Mouse (Mus musculus) heart, embryonic 12.5 days (tissue): ENCODE measurements at regions not wholly inside any gene's neighbourhood (a gene's known extent, or its start where the extent isn't known, plus 50 kb on each side); places are given as distances from the start of the nearest gene placed in this dataset.

Experiments used
- ATAC-seq: fragments of 200-750 bp; cut with Nextera tagmentation; 2 replicates; pipeline ENCODE4 v1.8.0; 2017; ENCODE audit warnings: moderate TSS enrichment, moderate library complexity; ENCODE audit not compliant: insufficient number of reproducible peaks, low FRiP score
- H3K27ac ChIP-seq: fragments of 300-500 bp; sonication (generic); 2 replicates; pipeline ENCODE4 v1.5.1; 2016; ENCODE audit warnings: mild to moderate bottlenecking, moderate library complexity; ENCODE audit not compliant: poor library complexity, severe bottlenecking
- H3K27me3 ChIP-seq: fragments of 300-500 bp; sonication (generic); replicated peaks from 2 replicates; pipeline ENCODE4 v1.6.1; 2016; ENCODE audit warnings: mild to moderate bottlenecking, moderate library complexity
- H3K36me3 ChIP-seq: fragments of 300-500 bp; sonication (generic); 2 replicates; pipeline ENCODE4 v1.6.1; 2016; ENCODE audit warnings: mild to moderate bottlenecking, moderate library complexity
- H3K4me1 ChIP-seq: fragments of 300-500 bp; sonication (generic); replicated peaks from 2 replicates; pipeline ENCODE4 v1.6.1; 2016; ENCODE audit warnings: mild to moderate bottlenecking
- H3K4me2 ChIP-seq: fragments of 300-500 bp; sonication (generic); 2 replicates; pipeline ENCODE4 v1.6.1; 2016; ENCODE audit warnings: mild to moderate bottlenecking, moderate library complexity
- H3K4me3 ChIP-seq: fragments of 300-500 bp; sonication (generic); 2 replicates; pipeline ENCODE4 v1.5.1; 2016; ENCODE audit warnings: mild to moderate bottlenecking
- H3K9ac ChIP-seq: fragments of 300-500 bp; sonication (generic); 2 replicates; pipeline ENCODE4 v1.6.1; 2016; ENCODE audit warnings: mild to moderate bottlenecking, moderate library complexity
- H3K9me3 ChIP-seq: fragments of 300-500 bp; sonication (generic); replicated peaks from 2 replicates; pipeline ENCODE4 v1.6.1; 2016; ENCODE audit warnings: mild to moderate bottlenecking, moderate library complexity
- WGBS: fragments of 180-500 bp; shearing (Covaris S2); methylation state at CpG from one replicate; pipeline ENCODE4 v1.1.7; 2016; 5-methylcytosine and 5-hydroxymethylcytosine counted together

- Histone ChIP-seq H3K4me2 (no peak overlapping the region), H3K27me3 (no peaks in the 10 kb centered on the region), H3K9ac (no peak overlapping the region), H3K36me3 (no peaks in the 10 kb centered on the region), H3K4me3 (no peak overlapping the region), H3K27ac (no peak overlapping the region), H3K4me1 (no peaks in the 10 kb centered on the region), H3K9me3 (no peaks in the 10 kb centered on the region)
- WGBS = 80% methylated on average over 8 of the region's 8 CpGs
- no peak for ATAC-seq
Measured at GRCm38 (mm10) chr2:28349911-28350310, 96.7 kb upstream of the Ppp1r26 start.

GRCm38 (mm10) chr2:28351445-28351844 lies 95.2 kb upstream of the Ppp1r26 start:
- Histone ChIP-seq H3K4me2 (no peak overlapping the region), H3K27ac (no peak overlapping the region), H3K9ac (no peak overlapping the region), H3K27me3 (no peaks in the 10 kb centered on the region), H3K36me3 (no peaks in the 10 kb centered on the region), H3K9me3 (0 out of 2 replicates have a peak, but pooled peaks cover 2% of the 10 kb centered on the region), H3K4me3 (no peak overlapping the region), H3K4me1 (no peaks in the 10 kb centered on the region)
- no peak for ATAC-seq
- 81% methylated on average over 10 of the region's 10 CpGs for WGBS

- 0 out of 2 replicates have a peak, but pooled peaks cover 5% of the 10 kb centered on the region for H3K9me3 ChIP-seq
- no peak overlapping the region for H3K27ac ChIP-seq
- ATAC-seq = no peak
- no peak overlapping the region for H3K4me2 ChIP-seq
- H3K4me3 ChIP-seq = no peak overlapping the region
- WGBS = 61% methylated on average over 1 of the region's 1 CpGs
- no peak overlapping the region for H3K9ac ChIP-seq
- no peaks in the 10 kb centered on the region for H3K4me1 ChIP-seq
- no peaks in the 10 kb centered on the region for H3K36me3 ChIP-seq
- no peaks in the 10 kb centered on the region for H3K27me3 ChIP-seq
Measured at GRCm38 (mm10) chr2:28352903-28353302, 93.7 kb upstream of the Ppp1r26 start.

GRCm38 (mm10) chr2:28362199-28362598 lies 84.4 kb upstream of the Ppp1r26 start:
- H3K27me3 ChIP-seq = peaks cover 4% of the 10 kb centered on the region; the same call in 1 of the 2 replicates
- WGBS = 62% methylated on average over 6 of the region's 6 CpGs
- no peak overlapping the region for H3K27ac ChIP-seq
- no peak for ATAC-seq
- H3K9ac ChIP-seq = no peak overlapping the region
- no peak overlapping the region for H3K4me3 ChIP-seq
- 0 out of 2 replicates have a peak, but pooled peaks cover 5% of the 10 kb centered on the region for H3K9me3 ChIP-seq
- H3K36me3 ChIP-seq = no peaks in the 10 kb centered on the region
- H3K4me2 ChIP-seq = no peak overlapping the region
- no peaks in the 10 kb centered on the region for H3K4me1 ChIP-seq

- Histone ChIP-seq H3K27me3 (peaks cover 9% of the 10 kb centered on the region), H3K9me3 (0 out of 2 replicates have a peak, but pooled peaks cover 5% of the 10 kb centered on the region), H3K9ac (no peak overlapping the region), H3K27ac (no peak overlapping the region), H3K4me2 (no peak overlapping the region), H3K4me1 (peaks cover 5% of the 10 kb centered on the region; the same call in 1 of the 2 replicates), H3K36me3 (no peaks in the 10 kb centered on the region), H3K4me3 (no peak overlapping the region)
- no peak for ATAC-seq
- 73% methylated on average over 3 of the region's 3 CpGs for WGBS
Measured at GRCm38 (mm10) chr2:28364623-28365022, 82.0 kb upstream of the Ppp1r26 start.

- Histone ChIP-seq H3K4me3 (no peak overlapping the region), H3K27me3 (peaks cover 9% of the 10 kb centered on the region), H3K4me2 (no peak overlapping the region), H3K27ac (no peak overlapping the region), H3K4me1 (peaks cover 14% of the 10 kb centered on the region), H3K9ac (no peak overlapping the region), H3K36me3 (no peaks in the 10 kb centered on the region), H3K9me3 (0 out of 2 replicates have a peak, but pooled peaks cover 5% of the 10 kb centered on the region)
- 81% methylated on average over 5 of the region's 5 CpGs for WGBS
- ATAC-seq = no peak
Measured at GRCm38 (mm10) chr2:28365756-28366155, 80.8 kb upstream of the Ppp1r26 start.

- Histone ChIP-seq H3K9ac (no peak overlapping the region), H3K36me3 (no peaks in the 10 kb centered on the region), H3K4me3 (no peak overlapping the region), H3K27me3 (peaks cover 5% of the 10 kb centered on the region; the same call in 1 of the 2 replicates), H3K4me1 (peaks cover 21% of the 10 kb centered on the region), H3K9me3 (no peaks in the 10 kb centered on the region), H3K4me2 (no peak overlapping the region), H3K27ac (no peak overlapping the region)
- 0 out of 2 replicates have a peak, but pooled peaks have one; percentile 41 for ATAC-seq
- WGBS = 13% methylated on average over 3 of the region's 3 CpGs
Measured at GRCm38 (mm10) chr2:28374838-28375237, 71.8 kb upstream of the Ppp1r26 start.

- Histone ChIP-seq H3K27ac (no peak overlapping the region), H3K4me2 (0 out of 2 replicates have a peak overlapping the region, but pooled peaks have one; percentile 1), H3K4me3 (no peak overlapping the region), H3K4me1 (peaks cover 14% of the 10 kb centered on the region), H3K36me3 (no peaks in the 10 kb centered on the region), H3K27me3 (peaks cover 19% of the 10 kb centered on the region), H3K9me3 (no peaks in the 10 kb centered on the region), H3K9ac (peak overlapping the region; percentile 42; the same call in 1 of the 2 replicates)
- WGBS = 44% methylated on average over 9 of the region's 9 CpGs
- peak; percentile 76 for ATAC-seq
Measured at GRCm38 (mm10) chr2:28377948-28378822, 68.4 kb upstream of the Ppp1r26 start.

- H3K9ac ChIP-seq = no peak overlapping the region
- H3K27me3 ChIP-seq = peaks cover 26% of the 10 kb centered on the region
- 89% methylated on average over 12 of the region's 12 CpGs for WGBS
- H3K36me3 ChIP-seq = no peaks in the 10 kb centered on the region
- peaks cover 14% of the 10 kb centered on the region for H3K4me1 ChIP-seq
- H3K4me2 ChIP-seq = no peak overlapping the region
- no peaks in the 10 kb centered on the region for H3K9me3 ChIP-seq
- no peak overlapping the region for H3K27ac ChIP-seq
- no peak for ATAC-seq
- H3K4me3 ChIP-seq = no peak overlapping the region
Measured at GRCm38 (mm10) chr2:28382051-28382802, 64.4 kb upstream of the Ppp1r26 start.

- Histone ChIP-seq H3K27me3 (peaks cover 33% of the 10 kb centered on the region), H3K4me3 (no peak overlapping the region), H3K4me1 (no peaks in the 10 kb centered on the region), H3K27ac (no peak overlapping the region), H3K9ac (no peak overlapping the region), H3K9me3 (no peaks in the 10 kb centered on the region), H3K4me2 (no peak overlapping the region), H3K36me3 (no peaks in the 10 kb centered on the region)
- no peak for ATAC-seq
- WGBS = 72% methylated on average over 8 of the region's 8 CpGs
Measured at GRCm38 (mm10) chr2:28384875-28385274, 61.7 kb upstream of the Ppp1r26 start.

- no peak overlapping the region for H3K9ac ChIP-seq
- H3K27me3 ChIP-seq = peaks cover 21% of the 10 kb centered on the region; the same call in 1 of the 2 replicates
- H3K9me3 ChIP-seq = no peaks in the 10 kb centered on the region
- no peak overlapping the region for H3K27ac ChIP-seq
- no peak overlapping the region for H3K4me3 ChIP-seq
- ATAC-seq = no peak
- H3K4me1 ChIP-seq = no peaks in the 10 kb centered on the region
- 70% methylated on average over 1 of the region's 1 CpGs for WGBS
- H3K36me3 ChIP-seq = no peaks in the 10 kb centered on the region
- no peak overlapping the region for H3K4me2 ChIP-seq
Measured at GRCm38 (mm10) chr2:28386784-28387183, 59.8 kb upstream of the Ppp1r26 start.
